Mouse (Mus musculus): Measurements from ENCODE around the gene Igfn1.

Igfn1 gene

DNA sequence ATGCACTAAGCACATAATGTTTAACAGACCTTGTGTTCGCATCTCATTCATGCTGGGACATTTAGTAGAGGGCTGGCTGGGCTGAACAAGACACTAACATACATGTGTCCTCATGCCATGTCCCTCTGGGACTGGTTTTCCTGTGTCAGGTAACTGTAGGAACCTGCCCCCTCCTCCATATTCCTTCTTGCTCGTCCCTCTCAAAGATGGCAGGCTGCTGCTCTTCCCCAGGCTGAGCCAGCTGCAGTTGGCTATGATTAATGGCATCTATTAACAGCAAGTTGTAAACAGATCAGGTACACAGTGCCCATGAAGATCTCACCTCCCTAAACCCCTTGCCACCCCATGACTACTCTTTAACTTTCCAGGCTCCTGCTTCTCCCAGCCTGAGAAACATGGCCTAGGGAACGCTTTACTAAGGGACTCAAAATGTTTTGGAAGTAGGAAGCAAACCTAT is at the start of gene Igfn1:
Igfn1 (minus strand) TSS at position 51 of the 457 bp plus-strand sequence.
- no peak for DNase-seq (ENCODE audit: low spot score in 2 of 2)

DNA sequence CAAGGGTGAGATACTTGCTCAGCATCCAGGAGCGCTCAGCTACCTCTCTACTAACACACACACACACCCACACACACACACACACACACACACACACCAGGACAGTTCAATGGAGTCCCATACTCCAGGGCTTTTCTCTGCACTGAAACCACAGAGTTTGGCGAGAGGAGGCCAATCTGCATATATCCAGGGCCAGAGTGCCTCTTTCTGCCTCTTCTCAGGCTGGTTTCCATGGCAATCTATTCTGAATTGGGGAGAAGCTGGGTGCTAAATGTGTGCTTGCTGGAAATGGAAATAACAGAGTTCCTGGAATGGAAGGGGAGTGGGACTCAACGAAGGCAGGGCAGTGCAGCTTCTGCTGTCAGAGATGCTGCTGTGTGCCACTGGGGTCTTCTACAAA is 49.6 kb upstream of the Igfn1 start:
- no peak for DNase-seq (ENCODE audit: low spot score in 2 of 2)

- no peak for DNase-seq (ENCODE audit: low spot score in 2 of 2)
These were observed 46.4 kb upstream of the Igfn1 start, which contains the start of gene Cacna1s for GRCm38 (mm10) chr1:136052547-136052946. Gene Cacna1s (plus strand): TSS chr1:136052750.

- DNase-seq (ENCODE audit: low spot score in 2 of 2) = peak in 1 of 2 experiments; percentile 16
These were observed 45.3 kb upstream of the Igfn1 start for GRCm38 (mm10) chr1:136051465-136051864.

GRCm38 (mm10) chr1:136051013-136051315 is 44.8 kb upstream of the Igfn1 start:
- DNase-seq (ENCODE audit: low spot score in 2 of 2) = peak; percentile 17 to 32

- no peak for DNase-seq (ENCODE audit: low spot score in 2 of 2)
These were observed 44.3 kb upstream of the Igfn1 start, which contains the start of gene Ascl5 for GRCm38 (mm10) chr1:136050312-136051012. Gene Ascl5 (plus strand): TSS chr1:136050804.

- no peak for DNase-seq (ENCODE audit: low spot score in 2 of 2)
These were observed 41.8 kb upstream of the Igfn1 start for GRCm38 (mm10) chr1:136047894-136048293.

GRCm38 (mm10) chr1:136047432-136047831 is 41.3 kb upstream of the Igfn1 start:
- DNase-seq (ENCODE audit: low spot score in 2 of 2) = peak in 1 of 2 experiments; percentile 21

DNA sequence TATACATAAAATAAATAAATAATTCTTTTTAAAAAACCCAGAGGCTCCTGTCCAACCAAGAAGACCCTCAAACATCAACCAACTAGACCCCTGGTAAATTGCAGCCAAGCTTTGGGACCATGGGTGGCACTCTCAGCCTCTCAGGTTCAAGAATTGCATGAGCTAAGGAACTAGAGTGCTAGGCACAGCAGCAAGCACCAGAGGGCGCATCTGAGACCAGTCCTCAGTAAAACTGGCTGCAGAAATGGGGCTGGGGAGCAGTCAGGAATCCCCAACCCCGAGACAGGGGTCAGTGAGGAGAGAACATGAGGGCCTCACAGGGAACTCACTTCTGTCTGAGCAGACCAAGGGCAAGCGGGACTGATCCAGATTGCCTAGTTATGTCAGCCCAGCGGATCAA is 39.6 kb upstream of the Igfn1 start:
- peak; percentile 22 to 66 for DNase-seq (ENCODE audit: low spot score in 2 of 2)

- DNase-seq (ENCODE audit: low spot score in 2 of 2) = no peak
These were observed 34.7 kb upstream of the Igfn1 start for GRCm38 (mm10) chr1:136040874-136041273.

DNA sequence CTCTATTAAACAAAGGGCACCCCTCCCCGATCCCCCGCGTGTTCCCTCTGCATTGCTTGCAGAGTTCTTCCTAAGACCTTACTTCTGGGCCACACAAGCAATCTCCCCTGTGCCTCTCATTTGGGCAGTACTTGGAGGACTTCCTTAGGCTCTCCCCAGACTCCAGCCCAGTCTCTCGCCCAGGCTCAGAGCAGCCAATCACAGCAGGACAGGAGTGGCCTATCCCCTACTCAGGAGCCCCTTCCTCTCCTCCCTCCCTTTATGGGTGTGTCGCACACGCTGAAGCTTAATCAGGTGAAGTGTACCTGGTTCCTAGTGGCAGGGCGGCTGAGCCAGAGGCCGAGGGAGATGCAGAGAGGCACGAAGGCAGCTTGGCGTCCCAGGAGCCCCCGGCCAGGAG is 34.3 kb upstream of the Igfn1 start:
- DNase-seq (ENCODE audit: low spot score in 2 of 2) = no peak

DNA sequence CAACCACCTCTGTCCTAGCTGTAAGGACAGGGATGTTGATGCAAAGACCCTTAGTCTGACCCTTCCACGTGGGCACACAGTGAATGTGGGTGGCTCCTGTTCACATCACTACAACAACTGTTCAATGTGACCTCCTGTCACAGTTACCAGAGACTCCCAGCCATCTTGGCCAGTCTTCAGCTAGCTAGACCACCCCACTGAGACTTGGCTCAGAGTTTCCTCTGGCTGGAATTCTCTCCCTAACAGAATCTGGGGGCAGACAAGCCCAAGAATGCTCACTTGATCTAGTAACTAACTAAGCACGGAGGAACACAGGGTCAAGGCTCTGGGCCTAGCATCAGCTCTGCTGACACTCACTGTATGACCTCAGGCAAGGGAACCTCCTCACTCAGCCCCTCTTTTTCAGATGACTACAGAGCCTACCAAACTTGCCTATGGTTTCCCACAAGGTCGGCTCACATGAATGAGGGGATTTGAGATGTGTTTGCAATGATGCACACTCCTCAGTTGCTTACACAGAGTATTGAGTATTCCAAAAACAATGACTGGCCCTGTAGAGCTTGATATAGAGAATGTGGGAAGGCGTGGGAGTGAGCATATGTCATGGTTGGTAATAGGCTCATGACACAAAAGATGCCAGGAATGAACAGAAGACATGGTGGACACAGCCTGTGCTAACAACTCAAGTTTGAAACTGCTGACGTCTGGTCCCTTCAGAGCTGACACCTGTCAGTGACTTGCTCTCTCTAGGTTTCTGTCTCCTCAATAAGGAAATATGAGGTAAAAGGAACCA is 32.8 kb upstream of the Igfn1 start:
- DNase-seq (ENCODE audit: low spot score in 2 of 2) = no peak

- no peak for DNase-seq (ENCODE audit: low spot score in 2 of 2)
These were observed 26.8 kb upstream of the Igfn1 start for GRCm38 (mm10) chr1:136032961-136033360.

- DNase-seq (ENCODE audit: low spot score in 2 of 2) = no peak
These were observed 25.6 kb upstream of the Igfn1 start for GRCm38 (mm10) chr1:136031697-136032096.

GRCm38 (mm10) chr1:136030201-136030600 is 24.1 kb upstream of the Igfn1 start:
- no peak for DNase-seq (ENCODE audit: low spot score in 2 of 2)

GRCm38 (mm10) chr1:136018390-136019189 is 12.4 kb upstream of the Igfn1 start:
- peak; percentile 23 to 28 for DNase-seq (ENCODE audit: low spot score in 2 of 2)

DNA sequence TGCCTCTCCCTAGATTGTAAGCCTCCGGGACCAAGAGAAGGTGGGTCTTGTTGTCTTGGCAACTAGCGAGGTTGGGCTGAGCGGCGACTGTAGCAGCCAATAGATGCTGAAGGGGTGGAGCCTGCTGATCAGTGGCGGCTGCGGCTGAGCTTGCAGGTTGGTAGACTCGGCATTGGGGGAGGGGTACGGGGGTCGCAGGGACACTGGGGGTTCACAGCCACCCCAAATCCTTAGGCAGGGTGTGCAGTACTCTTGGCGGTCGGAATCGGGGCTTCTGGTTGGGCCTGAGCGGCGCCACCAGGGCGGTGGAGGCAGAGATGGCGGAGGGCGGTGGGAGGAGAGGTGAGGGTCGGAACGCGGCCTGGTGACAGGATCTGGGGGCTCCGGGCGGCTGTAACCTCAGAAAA is 11.8 kb upstream of the Igfn1 start:
- peak; percentile 82 to 86 for DNase-seq (ENCODE audit: low spot score in 2 of 2)

- DNase-seq (ENCODE audit: low spot score in 2 of 2) = no peak
These were observed 11.2 kb upstream of the Igfn1 start for GRCm38 (mm10) chr1:136017307-136017706.

DNA sequence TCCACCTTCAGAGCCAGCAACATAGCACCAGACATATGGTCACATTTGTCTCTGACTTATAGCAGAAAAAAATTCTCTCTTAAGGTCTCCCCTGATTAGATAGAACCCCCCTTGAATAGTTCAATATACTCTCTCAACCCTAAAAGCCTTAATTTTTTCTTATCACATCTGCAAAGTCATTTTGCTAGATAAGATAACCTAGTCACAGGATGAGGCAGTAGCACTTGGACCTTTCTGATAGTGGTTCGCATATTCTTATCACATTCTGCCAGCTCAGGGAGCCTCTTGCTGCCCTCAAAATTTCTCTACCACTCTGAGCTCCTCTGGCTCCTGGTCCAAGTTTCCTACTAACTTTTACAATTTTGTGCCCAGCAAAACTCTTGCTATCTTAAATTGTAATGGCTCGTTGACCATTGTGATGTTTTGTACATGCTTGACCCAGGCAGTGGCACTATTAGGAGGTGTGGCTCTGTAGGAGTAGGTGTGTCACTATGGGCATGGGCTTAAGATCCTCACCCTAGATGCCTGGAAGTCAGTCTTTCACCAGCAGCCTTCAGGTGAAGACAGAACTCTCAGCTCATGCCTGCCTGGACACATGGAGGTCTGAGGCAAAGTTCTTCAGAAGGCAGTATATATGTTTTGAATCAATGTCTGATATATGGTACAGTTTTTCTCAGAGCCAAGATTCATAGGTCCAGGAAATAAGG is 8.8 kb upstream of the Igfn1 start:
- DNase-seq (ENCODE audit: low spot score in 2 of 2) = no peak

GRCm38 (mm10) chr1:136013513-136013912 is 7.4 kb upstream of the Igfn1 start:
- DNase-seq (ENCODE audit: low spot score in 2 of 2) = no peak

- no peak for DNase-seq (ENCODE audit: low spot score in 2 of 2)
These were observed 4.1 kb upstream of the Igfn1 start for GRCm38 (mm10) chr1:136010247-136010646.

GRCm38 (mm10) chr1:136008159-136008533 is 2.0 kb upstream of the Igfn1 start:
- no peak for DNase-seq (ENCODE audit: low spot score in 2 of 2)

Data from thymus, postnatal 10 days (tissue).